Mouse (Mus musculus) testis, adult 2 months (tissue): ENCODE measurements around the gene Acat1. TPM values are rescaled to one million over a fixed set of nuclear protein-coding genes. Genes with fewer than 3 reads are reported as not detected.

Source experiments
- H3K27ac ChIP-seq: fragments of 200-500 bp; 2 replicates; pipeline ENCODE4 v1.5.1; 2012; ENCODE audit warnings: low read depth, low read length; ENCODE audit not compliant: control insufficient read depth, insufficient read depth
- H3K27me3 ChIP-seq: fragments of 200-500 bp; 2 replicates; pipeline ENCODE4 v1.6.1; 2012; ENCODE audit warnings: mild to moderate bottlenecking, low read length, moderate library complexity; ENCODE audit not compliant: control insufficient read depth, insufficient read depth
- H3K36me3 ChIP-seq: fragments of 200-500 bp; 2 replicates; pipeline ENCODE4 v1.6.1; 2012; ENCODE audit warnings: mild to moderate bottlenecking, low read length; ENCODE audit not compliant: control insufficient read depth, insufficient read depth
- H3K4me1 ChIP-seq: fragments of 200-500 bp; 2 replicates; pipeline ENCODE4 v1.6.1; 2012; ENCODE audit warnings: low read length; ENCODE audit not compliant: control insufficient read depth, insufficient read depth
- H3K4me3 ChIP-seq: fragments of 200-500 bp; 2 replicates; pipeline ENCODE4 v1.5.1; 2012; ENCODE audit warnings: low read depth, mild to moderate bottlenecking, low read length, moderate library complexity, mixed read lengths; ENCODE audit not compliant: control insufficient read depth
- CTCF ChIP-seq: fragments of 200-500 bp; IDR thresholded peaks from 2 replicates; pipeline ENCODE4 v1.5.1; 2012; ENCODE audit warnings: low read depth, mild to moderate bottlenecking, inconsistent platforms, low read length, moderate library complexity; ENCODE audit not compliant: control insufficient read depth, insufficient read depth, insufficient replicate concordance
- POLR2A ChIP-seq: fragments of 200-500 bp; IDR thresholded peaks from 2 replicates; pipeline ENCODE4 v1.6.1; 2012; ENCODE audit warnings: low read depth, mild to moderate bottlenecking, inconsistent platforms, low read length, moderate library complexity; ENCODE audit not compliant: control insufficient read depth
- polyA plus RNA-seq: library from polyadenylated mRNA; depleted of rRNA; stranded (reverse); fragments of >200 nt; gene quantifications from 2 replicates; pipeline ENCODE4 v1.2.3, GENCODE M21; 2012; rRNA removed

Acat1 gene
- polyA plus RNA-seq, 1 experiment = 11.1 TPM

DNA sequence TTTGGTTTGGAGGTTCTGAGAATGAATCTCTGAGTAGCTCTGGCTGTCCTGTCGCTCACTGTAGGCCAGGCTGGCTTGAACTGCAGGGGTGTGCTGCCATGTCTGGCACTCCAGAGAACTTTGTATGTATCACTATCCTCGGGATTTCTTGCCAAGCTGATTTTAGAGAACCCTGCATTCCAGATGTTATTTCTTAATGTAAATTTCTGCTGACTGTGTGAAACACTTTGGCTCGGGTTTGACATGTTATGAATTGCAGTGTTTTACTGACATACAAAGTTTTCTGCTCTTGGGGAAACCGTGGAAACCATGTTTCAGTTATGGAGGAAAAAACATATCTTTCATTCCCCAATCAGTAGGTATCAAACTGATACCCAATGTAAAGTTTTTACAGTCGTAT lies 34.5 kb downstream of the Acat1 start:
- no peak overlapping the region for H3K4me3 ChIP-seq
- TF ChIP-seq CTCF (no peak), POLR2A (no peak)
- no peaks in the 10 kb centered on the region for H3K27me3 ChIP-seq
- H3K36me3 ChIP-seq = peaks cover 2% of the 10 kb centered on the region; the same call in 1 of the 2 replicates
- H3K27ac ChIP-seq = no peak overlapping the region
- H3K4me1 ChIP-seq = no peaks in the 10 kb centered on the region

DNA sequence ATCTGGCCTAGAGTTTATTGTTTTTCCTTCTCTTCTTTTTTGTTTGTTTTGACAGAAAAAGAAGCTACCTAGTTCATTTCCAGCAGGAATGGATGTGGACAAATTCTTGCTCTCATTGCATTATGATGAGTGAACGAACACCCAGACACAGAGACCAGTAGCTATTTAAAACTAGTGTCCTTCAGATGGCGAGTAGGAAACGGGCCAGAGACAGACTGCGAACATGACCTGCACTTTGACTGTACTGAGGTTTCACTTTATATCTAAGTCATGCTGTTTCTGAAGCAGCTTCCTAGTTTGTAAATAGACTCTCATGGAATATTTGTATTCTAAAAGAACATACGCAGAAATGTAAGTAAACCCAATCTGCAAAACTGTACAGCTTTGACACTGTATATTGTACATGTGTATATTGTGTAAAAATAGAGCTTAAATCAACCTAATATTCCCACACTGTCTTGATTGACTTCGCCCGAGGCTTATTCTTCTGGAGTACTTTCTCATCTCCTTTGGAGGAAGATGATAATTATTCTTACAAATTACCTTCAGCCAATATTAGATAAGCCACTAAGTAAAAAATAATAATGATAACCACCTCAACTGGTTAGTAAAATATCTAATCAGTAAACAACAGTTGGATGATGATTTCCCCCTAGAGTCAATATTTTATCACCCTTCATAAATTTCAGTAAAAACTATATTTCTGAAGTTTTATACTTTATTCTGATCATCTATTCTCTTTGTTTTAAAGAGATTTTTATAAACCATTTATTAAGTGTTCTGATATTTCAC lies 37.5 kb downstream of the Acat1 start:
- Histone ChIP-seq H3K36me3 (peaks cover 6% of the 10 kb centered on the region; the same call in 1 of the 2 replicates), H3K27ac (no peak overlapping the region), H3K27me3 (no peaks in the 10 kb centered on the region), H3K4me3 (no peak overlapping the region), H3K4me1 (no peaks in the 10 kb centered on the region)
- TF ChIP-seq CTCF (no peak), POLR2A (no peak)

DNA sequence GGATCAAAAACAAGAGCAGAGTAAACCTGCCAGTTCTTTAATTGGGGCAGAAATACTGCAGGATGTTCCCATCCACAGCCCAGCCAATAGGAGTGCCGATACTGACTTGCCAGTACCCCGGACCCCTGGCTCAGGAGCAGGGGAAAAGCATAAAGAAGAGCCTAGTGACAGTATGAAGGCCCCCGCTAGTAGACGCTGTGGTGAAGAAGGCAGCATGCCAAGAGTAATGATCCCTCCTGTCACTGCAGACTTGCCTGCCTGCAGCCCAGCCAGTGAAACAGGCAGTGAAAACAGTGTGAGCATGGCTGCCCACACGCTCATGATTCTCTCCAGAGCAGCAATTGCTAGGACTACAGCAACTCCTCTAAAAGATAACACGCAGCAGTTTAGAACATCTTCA lies 39.5 kb downstream of the Acat1 start:
- TF ChIP-seq POLR2A (no peak), CTCF (no peak)
- Histone ChIP-seq H3K27me3 (no peaks in the 10 kb centered on the region), H3K27ac (no peak overlapping the region), H3K4me1 (no peaks in the 10 kb centered on the region), H3K36me3 (peaks cover 8% of the 10 kb centered on the region), H3K4me3 (no peak overlapping the region)

DNA sequence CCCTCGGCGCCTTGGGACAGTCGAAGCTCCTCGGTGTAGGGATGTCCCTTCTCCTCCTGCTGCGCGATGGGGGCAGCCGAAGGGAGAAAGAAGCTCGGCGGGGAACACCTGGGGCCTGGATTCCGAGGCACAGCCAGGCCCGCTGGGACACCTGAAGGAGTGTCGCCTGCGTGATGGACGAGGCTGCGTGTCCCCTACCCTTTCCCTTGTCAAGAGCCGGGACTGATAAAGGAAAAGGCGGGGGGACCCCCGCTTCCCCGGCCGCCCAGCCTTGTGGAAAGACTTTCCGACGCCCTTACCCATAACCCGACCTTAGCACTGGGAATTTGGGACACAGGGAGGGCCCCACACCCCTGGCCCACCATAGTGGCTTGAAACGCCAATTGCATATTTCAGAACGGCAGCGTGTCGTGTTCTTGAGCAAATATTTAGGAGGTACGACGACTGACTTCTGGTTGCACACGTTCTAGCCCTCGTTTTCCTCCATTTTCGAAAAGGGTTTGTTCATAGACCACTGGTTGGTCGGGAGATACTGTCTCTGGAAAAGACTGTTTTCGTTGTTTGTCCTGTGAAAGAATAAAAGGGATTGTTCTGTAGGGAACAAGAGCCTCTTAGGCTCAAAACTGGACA lies 72.7 kb downstream of the Acat1 start:
- H3K4me1 ChIP-seq = peaks cover 9% of the 10 kb centered on the region
- H3K27me3 ChIP-seq = no peaks in the 10 kb centered on the region
- peak overlapping the region; percentile 5 for H3K27ac ChIP-seq
- H3K4me3 ChIP-seq = peak overlapping the region; percentile 94
- TF ChIP-seq POLR2A = no peak
- TF ChIP-seq CTCF = no peak
- no peaks in the 10 kb centered on the region for H3K36me3 ChIP-seq

DNA sequence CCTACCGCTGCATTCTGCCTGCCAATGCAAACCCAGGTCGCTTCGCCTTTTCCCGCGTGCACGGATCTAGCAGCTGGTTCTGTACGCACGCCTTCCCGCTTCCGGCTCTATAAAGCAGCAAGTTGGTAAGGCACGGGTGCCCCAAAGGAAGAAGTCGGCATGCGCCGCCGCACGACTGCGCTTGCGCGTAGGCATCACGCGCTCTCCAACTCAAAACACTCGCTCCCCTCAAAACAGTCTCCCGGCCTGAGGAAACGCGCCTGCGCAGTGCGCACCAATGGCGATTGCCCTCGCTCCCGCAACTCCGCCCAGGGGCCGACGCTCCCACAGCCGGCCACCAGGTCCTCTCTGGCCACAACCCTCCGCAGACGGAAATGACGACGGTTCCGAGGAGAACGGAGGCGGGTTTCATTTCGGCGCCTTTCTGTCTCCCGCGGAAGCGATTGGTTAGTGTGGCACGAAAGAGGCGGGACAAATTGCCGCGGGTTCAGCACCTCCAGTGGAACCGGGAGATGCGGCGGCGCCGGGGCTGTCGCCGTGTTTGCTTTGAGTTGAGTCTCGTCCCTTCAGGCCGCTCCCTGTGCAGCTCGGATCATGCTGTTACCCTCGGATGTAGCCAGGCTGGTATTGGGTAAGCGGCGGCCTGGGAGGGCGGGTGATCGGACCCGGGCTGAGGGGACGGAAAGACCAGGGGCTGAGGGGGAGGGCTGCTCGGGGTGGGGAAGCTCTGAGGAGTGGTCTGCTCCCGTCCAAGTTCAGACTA lies 73.4 kb downstream of the Acat1 start, which contains the start of the genes Atm and Npat:
Gene Atm (minus strand): TSS at position 183 of the 763 bp plus-strand sequence.
Gene Npat (plus strand): TSS at position 490 of the 763 bp plus-strand sequence.
- Histone ChIP-seq H3K4me3 (peak within 1 kb of the TSS; percentile 94), H3K27ac (peak within 1 kb of the TSS; percentile 84), H3K27me3 (no peaks in the 10 kb centered on the region), H3K36me3 (no peaks in the 10 kb centered on the region), H3K4me1 (peaks cover 9% of the 10 kb centered on the region)
- TF ChIP-seq CTCF (peak; percentile 2; the same call in 1 of the 2 replicates), POLR2A (peak; percentile 75)

DNA sequence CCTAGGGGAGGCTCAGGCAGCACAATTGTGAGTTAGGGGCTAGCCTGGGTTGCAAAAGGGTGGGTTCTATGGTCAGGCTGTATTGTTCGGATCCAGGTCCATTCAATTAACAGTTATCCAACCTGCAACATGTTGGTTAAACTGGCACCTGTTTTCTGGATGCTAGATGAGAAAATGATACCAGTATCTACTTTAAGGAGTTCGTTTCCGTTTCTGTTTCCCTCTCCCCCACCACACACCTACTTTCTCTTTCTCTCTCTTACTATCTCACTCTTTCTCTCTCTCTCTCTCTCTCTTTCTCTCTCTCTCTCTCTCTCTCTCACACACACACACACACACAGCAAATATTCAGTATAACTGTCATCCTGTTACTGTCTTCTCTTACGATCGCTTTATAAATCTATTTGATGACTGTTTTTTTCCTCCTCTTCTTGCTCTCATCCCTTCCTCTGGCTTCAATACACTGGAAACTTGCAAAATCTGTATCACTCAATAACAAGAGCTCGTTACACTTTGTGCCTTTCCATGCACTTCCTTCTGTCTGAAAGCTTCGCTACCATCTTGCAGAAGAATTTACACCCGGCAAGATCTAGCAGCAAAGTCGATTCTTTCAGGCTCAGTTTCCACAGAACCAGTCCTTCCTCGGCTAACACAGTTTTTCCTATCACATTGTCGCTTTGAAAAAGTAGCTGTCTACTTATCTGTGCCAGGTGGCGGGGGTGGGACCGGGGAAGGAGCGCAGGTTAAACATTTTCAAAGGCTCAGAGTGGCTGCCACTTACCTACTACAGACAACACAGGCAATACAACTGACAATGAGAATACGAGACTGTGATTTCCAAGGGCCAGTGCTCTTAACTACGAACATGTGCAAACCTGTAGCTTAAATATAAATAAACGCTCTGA lies 74.5 kb downstream of the Acat1 start:
- no peak for TF ChIP-seq POLR2A
- TF ChIP-seq CTCF = no peak
- peaks cover 9% of the 10 kb centered on the region for H3K4me1 ChIP-seq
- H3K4me3 ChIP-seq = peak overlapping the region; percentile 94
- no peaks in the 10 kb centered on the region for H3K36me3 ChIP-seq
- no peaks in the 10 kb centered on the region for H3K27me3 ChIP-seq
- peak overlapping the region; percentile 84 for H3K27ac ChIP-seq

Other genes starting within 250 kb of the Acat1 start
- gene Kdelc2, start 226.4 kb downstream of the Acat1 start, polyA plus RNA-seq = 1.1 and 1.4 TPM in 2 replicates
- gene 4930550C14Rik, start 208.1 kb downstream of the Acat1 start, polyA plus RNA-seq = 13.6 and 14.2 TPM in 2 replicates
- 1.7 and 1.9 TPM in 2 replicates for gene Atm, start 73.6 kb downstream of the Acat1 start, polyA plus RNA-seq
- 4.0 and 4.5 TPM in 2 replicates for gene Npat, start 73.3 kb downstream of the Acat1 start, polyA plus RNA-seq
- 6.7 and 7.6 TPM in 2 replicates for gene Cul5, start 59.6 kb upstream of the Acat1 start, polyA plus RNA-seq
- gene Rab39, start 95.8 kb upstream of the Acat1 start, polyA plus RNA-seq = 0.05 and 0.14 TPM in 2 replicates
- 13.9 and 17.9 TPM in 2 replicates for gene Slc35f2, start 161.2 kb upstream of the Acat1 start, polyA plus RNA-seq
- gene Sln, start 239.8 kb upstream of the Acat1 start, polyA plus RNA-seq = 0.47 and 0.67 TPM in 2 replicates